Mouse (Mus musculus) left cerebral cortex, adult 18-20 months (tissue): ENCODE results near the gene Kcnip1. TPM values are rescaled to one million over a fixed set of nuclear protein-coding genes. Genes with fewer than 3 reads are reported as not detected.

Source experiments
- DNase-seq, 2 experiments: peaks; one replicate each; pipeline ENCODE4 v3.0.0; 2021 to 2022; ENCODE audit warnings: low spot score in 2 of 2, mixed read lengths in 1 of 2
- total RNA-seq, 2 experiments: library from RNA; stranded (reverse); gene quantifications; 2 replicates each; pipeline ENCODE4 v1.2.3; 2021

Gene Kcnip1
- total RNA-seq, 2 experiments from 2014 or later, result 25.2 to 32.8 TPM

DNA sequence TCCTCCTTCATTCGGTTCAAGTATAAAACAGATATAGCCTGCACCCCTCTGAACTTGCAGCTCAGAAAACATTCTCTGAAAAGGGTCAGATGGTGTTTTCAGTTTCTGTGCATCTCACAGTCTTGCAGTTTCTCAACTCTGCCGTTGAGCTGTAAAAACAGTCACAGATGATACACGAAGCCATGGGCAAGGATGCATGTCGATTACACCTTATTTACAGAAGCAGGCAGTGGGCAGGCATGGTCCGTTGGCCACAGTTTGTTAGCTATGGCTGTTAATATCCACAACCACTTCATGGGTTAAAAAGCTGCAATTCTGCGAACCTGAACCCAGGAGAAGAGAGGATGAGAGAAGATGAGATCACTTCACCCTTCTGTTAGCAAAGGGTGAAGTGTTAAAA is 406.3 kb downstream of the Kcnip1 start:
- DNase-seq, result no peak

GRCm38 (mm10) chr11:33579621-33580020 is 413.3 kb downstream of the Kcnip1 start:
- DNase-seq, result no peak

Other genes with a start within 250 kb of the Kcnip1 start
- gene Kcnmb1, start 30.1 kb downstream of the Kcnip1 start, total RNA-seq, result under 1 TPM; 0.21 to 0.26 TPM
- 1 to 10 TPM; 2.9 to 4.0 TPM for gene Lcp2, start 53.8 kb upstream of the Kcnip1 start, total RNA-seq
- not detected for gene 4930469K13Rik, start 105.4 kb upstream of the Kcnip1 start, total RNA-seq
- gene Foxi1, start 214.9 kb upstream of the Kcnip1 start, total RNA-seq, result under 1 TPM in 1 of 2 experiments, not detected in 1; 0.14 TPM